Mouse (Mus musculus) heart, postnatal 25 days (tissue): Measurements from ENCODE around the gene Tspan4. TPM values are rescaled to one million over a fixed set of nuclear protein-coding genes. Genes with fewer than 3 reads are reported as not detected.

Experiments used
- DNase-seq: peaks from one replicate; pipeline ENCODE4 v3.0.0; 2022; ENCODE audit warnings: low spot score
- intact Hi-C: fragments of 180-260 bp; cut with DNase I; formaldehyde crosslinking; loops from one replicate; pipeline ENCODE4 v1.15.1; 2025
- total RNA-seq, 2 experiments: library from RNA; stranded (reverse); gene quantifications; 2 replicates each; pipeline ENCODE4 v1.2.3; 2021

Tspan4 gene
- total RNA-seq, 2 experiments from 2014 or later, result 17.5 to 39.0 TPM

DNA sequence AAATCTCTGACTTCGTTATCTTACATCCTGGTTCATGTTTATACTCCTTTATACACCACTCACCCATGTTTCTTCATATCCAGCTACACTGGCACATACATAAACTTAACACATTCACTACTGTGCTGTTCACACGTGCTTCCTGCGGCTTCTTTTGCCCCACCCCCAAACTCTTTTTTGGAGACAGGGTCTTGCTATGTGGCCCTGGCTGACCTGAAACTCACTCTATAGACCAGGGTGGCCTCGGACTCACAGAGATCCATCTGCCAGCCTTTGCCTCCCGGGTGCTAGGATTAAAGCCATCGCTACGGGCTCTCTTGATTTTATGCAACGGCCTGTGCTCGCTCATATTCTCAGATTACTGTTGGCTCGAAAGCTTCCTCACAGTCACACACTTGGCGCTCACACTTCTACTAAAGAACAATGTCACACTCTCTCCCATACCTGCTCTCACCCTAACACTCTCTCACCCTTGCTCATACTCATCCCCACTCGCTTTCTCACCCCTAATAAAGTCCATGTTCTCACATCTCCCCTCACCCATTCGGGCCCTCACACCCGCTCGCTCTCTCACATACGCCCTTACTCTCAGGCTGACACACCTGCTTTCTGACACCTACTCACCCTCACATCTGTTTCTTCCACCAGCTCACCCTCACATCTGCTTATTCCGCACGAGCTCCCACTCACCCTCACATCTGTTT is 64.0 kb downstream of the Tspan4 start:
- intact Hi-C loops, result no loop called here
- no peak for DNase-seq

DNA sequence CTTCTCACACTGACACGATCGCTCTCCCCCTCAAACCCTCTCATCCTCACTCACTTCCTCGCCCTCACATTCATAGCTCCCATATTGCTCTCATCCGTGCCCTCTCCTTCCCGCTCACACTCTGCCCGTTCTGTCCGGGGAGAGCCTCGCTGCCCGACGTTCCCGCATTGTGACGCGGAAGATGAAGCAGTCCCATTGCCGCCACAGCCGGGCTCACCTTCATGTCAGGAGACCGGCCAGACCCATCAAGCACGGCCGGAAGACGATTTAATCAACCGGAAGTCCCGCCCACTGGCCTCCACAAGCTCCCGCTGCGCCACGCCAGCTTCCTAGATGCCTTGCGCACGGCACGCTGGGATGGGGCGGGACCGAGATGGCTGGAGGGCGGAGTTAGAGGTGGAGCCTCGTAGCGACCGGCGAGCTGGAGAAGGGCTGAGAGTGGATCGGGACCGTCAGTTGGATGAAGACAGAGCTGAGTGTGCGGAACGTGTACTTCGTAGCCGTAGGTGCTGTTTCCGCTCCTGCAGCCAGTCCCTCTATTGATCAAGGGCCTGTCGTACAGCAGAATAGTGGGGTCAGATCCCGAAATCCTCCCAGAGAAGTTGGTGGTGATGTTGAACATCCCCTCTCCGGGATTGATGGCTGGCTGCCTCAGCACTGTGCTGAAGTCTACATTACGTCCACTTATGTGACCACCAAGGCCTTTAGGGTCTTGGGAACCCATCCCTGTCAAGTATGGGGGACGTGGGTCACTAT is 64.7 kb downstream of the Tspan4 start, which contains the start of gene Chid1:
TSS of gene Chid1 (minus strand) at position 302 of the 756 bp plus-strand sequence.
- intact Hi-C loops, result loop anchor here (1.0 to 5.0 kb wide), 2 partner anchors 22 to 73 kb away; no protein-coding TSS in a partner anchor
- DNase-seq, result peak; percentile 96

DNA sequence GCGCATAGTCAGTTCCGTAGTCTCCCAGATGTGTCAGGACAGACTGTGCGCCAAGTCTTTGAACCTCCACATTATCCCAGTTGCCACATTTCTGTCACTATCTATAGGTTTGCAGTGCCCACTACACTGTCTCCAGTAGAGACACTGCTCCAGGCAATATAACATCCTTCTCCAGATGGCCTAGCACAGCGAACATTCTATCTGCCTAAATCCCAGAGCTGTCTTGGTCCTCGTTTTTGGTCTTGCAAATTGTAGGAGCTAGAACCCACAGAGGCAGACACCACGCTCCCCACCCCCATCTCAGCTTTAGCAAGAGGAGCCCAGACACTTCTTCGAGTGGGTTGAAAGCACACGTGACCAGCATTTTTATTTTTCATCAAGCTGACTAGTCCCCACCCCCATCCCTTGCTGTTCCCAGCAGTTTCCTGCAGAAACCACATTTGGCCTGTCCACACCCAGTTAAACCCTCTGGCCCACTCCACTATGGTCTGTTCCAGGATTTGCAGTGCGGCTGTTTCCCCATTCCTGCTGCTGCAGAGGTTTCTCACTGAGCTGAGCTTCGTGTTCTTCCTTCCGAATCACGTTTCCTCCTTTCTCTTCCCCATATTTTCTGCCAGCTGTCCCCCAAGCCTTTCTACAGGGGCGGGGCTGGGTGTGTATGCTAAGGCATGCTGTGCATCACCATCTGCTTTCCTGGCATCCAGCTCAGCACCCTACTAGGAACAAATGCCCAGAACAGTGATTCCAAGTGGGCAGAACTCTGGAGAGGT is 65.5 kb downstream of the Tspan4 start:
- intact Hi-C loops, result loop anchor here (1.0 to 5.0 kb wide), 2 partner anchors 21 to 72 kb away; no protein-coding TSS in a partner anchor
- DNase-seq, result peak; percentile 71

DNA sequence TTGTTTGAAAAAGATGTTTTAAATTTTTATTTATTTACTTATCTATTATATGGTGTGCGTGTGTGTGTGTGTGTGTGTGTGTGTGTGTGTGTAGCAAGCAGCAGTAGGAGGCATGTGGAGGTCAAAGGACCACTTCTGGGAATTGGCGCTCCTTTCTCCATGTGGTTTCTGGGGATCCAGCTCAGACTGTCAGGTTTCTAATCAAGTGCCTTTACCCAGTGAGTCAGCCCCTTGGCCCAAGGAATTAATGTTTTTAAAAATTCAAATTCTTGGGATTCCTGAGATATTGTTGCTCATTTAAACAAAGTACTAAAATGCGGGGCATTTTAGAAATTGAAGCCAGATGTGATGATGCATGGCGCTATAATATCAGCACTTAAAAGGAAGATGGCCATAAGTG is 66.6 kb downstream of the Tspan4 start:
- intact Hi-C loops, result loop anchor here (5.0 kb wide), 1 partner anchor 71 kb away; no protein-coding TSS in a partner anchor
- DNase-seq, result no peak

- DNase-seq, result no peak
- intact Hi-C loops, result loop anchor here (5.0 kb wide), 1 partner anchor 70 kb away; no protein-coding TSS in a partner anchor
These were observed 67.5 kb downstream of the Tspan4 start for GRCm38 (mm10) chr7:141542588-141542987.

Other genes starting within 250 kb of the Tspan4 start
- gene Phrf1, start 246.5 kb upstream of the Tspan4 start, total RNA-seq, result 10 to 100 TPM; 29.8 to 31.6 TPM
- 1 to 10 TPM; 3.4 to 3.6 TPM for gene Irf7, start 208.8 kb upstream of the Tspan4 start, total RNA-seq
- gene Cdhr5, start 198.5 kb upstream of the Tspan4 start, total RNA-seq, result not detected
- gene Sct, start 196.1 kb upstream of the Tspan4 start, total RNA-seq, result not detected
- gene Drd4, start 183.2 kb upstream of the Tspan4 start, total RNA-seq, result not detected
- gene Deaf1, start 147.6 kb upstream of the Tspan4 start, total RNA-seq, result 10 to 100 TPM; 16.4 to 17.1 TPM
- 10 to 100 TPM; 13.5 to 13.9 TPM for gene Tmem80, start 147.5 kb upstream of the Tspan4 start, total RNA-seq
- 1 to 10 TPM; 3.2 to 4.3 TPM for gene Eps8l2, start 136.4 kb upstream of the Tspan4 start, total RNA-seq
- gene Taldo1, start 83.0 kb upstream of the Tspan4 start, total RNA-seq, result 100 to 1,000 TPM; 124 to 126 TPM
- gene Gatd1, start 61.1 kb upstream of the Tspan4 start, total RNA-seq, result 10 to 100 TPM; 13.8 to 14.2 TPM
- under 1 TPM; 0.75 to 0.84 TPM for gene Cend1, start 45.7 kb upstream of the Tspan4 start, total RNA-seq
- gene Slc25a22, start 37.3 kb upstream of the Tspan4 start, total RNA-seq, result 10 to 100 TPM; 58.8 to 72.6 TPM
- under 1 TPM; 0.39 to 0.86 TPM for gene Pidd1, start 31.2 kb upstream of the Tspan4 start, total RNA-seq
- gene Rplp2, start 27.9 kb upstream of the Tspan4 start, total RNA-seq, result 100 to 1,000 TPM; 862 to 950 TPM
- 100 to 1,000 TPM; 409 to 426 TPM for gene Pnpla2, start 20.0 kb upstream of the Tspan4 start, total RNA-seq
- 10 to 100 TPM; 19.7 to 23.1 TPM for gene Cracr2b, start 14.1 kb upstream of the Tspan4 start, total RNA-seq
- 100 to 1,000 TPM; 280 TPM for gene Cd151, start 7.8 kb upstream of the Tspan4 start, total RNA-seq
- gene Polr2l, start 108 bp upstream of the Tspan4 start, total RNA-seq, result 10 to 100 TPM; 74.3 to 74.7 TPM
- gene Chid1, start 64.6 kb downstream of the Tspan4 start, total RNA-seq, result 10 to 100 TPM; 46.6 to 47.1 TPM
- 10 to 100 TPM; 48.9 to 56.1 TPM for gene Ap2a2, start 86.9 kb downstream of the Tspan4 start, total RNA-seq
- gene Muc6, start 180.1 kb downstream of the Tspan4 start, total RNA-seq, result not detected
- not detected for gene Muc2, start 215.1 kb downstream of the Tspan4 start, total RNA-seq